Mouse (Mus musculus): ENCODE data around the gene Hspg2.

- TF ChIP-seq CTCF (conservative IDR thresholded peaks at IDR 0.05; ENCODE audit: insufficient read depth, insufficient read length, low read depth, low read length), result no peak
- TF ChIP-seq POLR2A (IDR thresholded peaks at IDR 0.05; ENCODE audit: low read depth, low read length), result no peak
These were observed 111.2 kb downstream of the Hspg2 start for GRCm38 (mm10) chr4:137579789-137580188.
